In the genomic region with DNA sequence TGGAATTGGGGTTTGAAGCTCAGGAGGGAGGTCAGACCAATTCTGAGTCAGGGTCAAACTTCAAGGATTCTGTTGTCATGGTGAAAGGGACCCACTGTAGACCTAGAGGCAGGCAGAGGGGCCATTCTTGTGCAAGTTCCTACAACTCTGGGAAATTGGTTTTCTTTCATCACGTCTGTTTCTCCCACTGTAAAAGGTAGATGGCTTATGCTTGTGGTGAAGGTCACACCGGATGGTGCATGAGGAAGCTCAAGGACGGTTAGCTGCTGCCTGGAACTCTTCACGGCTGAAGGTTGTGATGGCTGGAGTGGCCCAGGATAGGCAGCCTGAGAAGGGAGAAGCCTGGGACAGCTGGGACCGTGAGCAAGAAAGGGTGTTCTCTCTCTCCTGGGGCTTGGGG, we compare ENCODE assay signal across 24 mouse cellular contexts. TPM values are rescaled to one million over a fixed set of nuclear protein-coding genes. Genes with fewer than 3 reads are reported as not detected.
DNase-seq lines count a peak whose midpoint lies in the region; ATAC-seq lines count a peak whose summit lies in the region.
"Had no signal": no experiment of that assay in that cellular context is flagged by ENCODE, and none has a peak within 500 bp of the region (broad histone marks: within the 10 kb centered on the region; RNA-seq: fewer than 3 reads in every experiment).

No protein-coding gene starts in this region.

- no peak overlapping the region for H3K4me3 ChIP-seq in hindbrain, embryonic 10.5 days
- H3K4me3 ChIP-seq in hindbrain, embryonic 13.5 days, result no peak overlapping the region
- H3K4me3 ChIP-seq: embryonic facial prominence, embryonic 13.5 days; forebrain, embryonic 12.5 days; gastrocnemius, adult 2 months; hindbrain, embryonic 15.5 days had no signal

- WGBS in hindbrain, embryonic 10.5 days, result 88% methylated on average over 5 of the region's 5 CpGs
- WGBS in hindbrain, embryonic 13.5 days, result 80% methylated on average over 5 of the region's 5 CpGs

- DNase-seq in adrenal gland, adult (ENCODE audit: inconsistent age in 2 of 2, low spot score in 1 of 2), result peak; percentile 47 to 65
- DNase-seq in adrenal gland, postnatal 25 days, result no peak
- DNase-seq in hindbrain, embryonic 10.5 days (ENCODE audit: low spot score), result no peak
- DNase-seq in layer of hippocampus, adult 18-20 months (ENCODE audit: low spot score in 2 of 2), result no peak
- DNase-seq in left cerebral cortex, postnatal 25 days (ENCODE audit: low spot score in 2 of 2), result no peak
- DNase-seq: adrenal gland, adult 8-10 months; B cell, adult 2 months; cerebellum, adult 11 months; cerebellum, adult 8-10 months; cerebellum, postnatal 14 days; gastrocnemius, adult 2 months; gastrocnemius, postnatal 25 days; heart, adult 11 months; heart, postnatal 10 days; kidney, adult 2 months had no signal

- H3K9ac ChIP-seq in hindbrain, embryonic 13.5 days, result no peak overlapping the region
- H3K9ac ChIP-seq: embryonic facial prominence, embryonic 13.5 days; forebrain, embryonic 12.5 days; hindbrain, embryonic 15.5 days had no signal

- H3K4me2 ChIP-seq in hindbrain, embryonic 13.5 days, result no peak overlapping the region
- H3K4me2 ChIP-seq: embryonic facial prominence, embryonic 13.5 days; forebrain, embryonic 12.5 days; hindbrain, embryonic 15.5 days had no signal

- intact Hi-C loops in left cerebral cortex, postnatal 25 days (cut with DNase I), result no loop called here

- H3K36me3 ChIP-seq in hindbrain, embryonic 10.5 days, result no peaks in the 10 kb centered on the region
- H3K36me3 ChIP-seq in hindbrain, embryonic 13.5 days, result no peaks in the 10 kb centered on the region
- H3K36me3 ChIP-seq: embryonic facial prominence, embryonic 13.5 days; forebrain, embryonic 12.5 days; hindbrain, embryonic 15.5 days had no signal

- no peak for ATAC-seq in hindbrain, embryonic 13.5 days (ENCODE audit: low FRiP score)
- peak; percentile 77 for ATAC-seq in granulocyte monocyte progenitor cell, adult 5-6 weeks (replicated peaks; ENCODE audit: poor library complexity, severe bottlenecking)
- ATAC-seq: CD4-positive, CD25-positive, alpha-beta regulatory T cell, adult 4 months; forebrain, embryonic 16.5 days; intestine, embryonic 16.5 days had no signal

- H3K27ac ChIP-seq in hindbrain, embryonic 10.5 days, result peak overlapping the region; percentile 9; the same call in 1 of the 2 replicates
- H3K27ac ChIP-seq in hindbrain, embryonic 13.5 days, result no peak overlapping the region
- H3K27ac ChIP-seq: embryonic facial prominence, embryonic 13.5 days; forebrain, embryonic 12.5 days; gastrocnemius, adult 2 months; hindbrain, embryonic 15.5 days had no signal

- no peaks in the 10 kb centered on the region for H3K9me3 ChIP-seq in hindbrain, embryonic 10.5 days
- no peaks in the 10 kb centered on the region for H3K9me3 ChIP-seq in hindbrain, embryonic 13.5 days
- H3K9me3 ChIP-seq: embryonic facial prominence, embryonic 13.5 days; forebrain, embryonic 12.5 days; hindbrain, embryonic 15.5 days had no signal

- peaks cover 50% of the 10 kb centered on the region for H3K4me1 ChIP-seq in hindbrain, embryonic 10.5 days (replicated peaks)
- H3K4me1 ChIP-seq in hindbrain, embryonic 13.5 days (replicated peaks), result peaks cover 9% of the 10 kb centered on the region

- H3K27me3 ChIP-seq in hindbrain, embryonic 10.5 days (ENCODE audit: insufficient read depth, poor library complexity, severe bottlenecking), result no peaks in the 10 kb centered on the region
- H3K27me3 ChIP-seq in hindbrain, embryonic 13.5 days, result no peaks in the 10 kb centered on the region
- H3K27me3 ChIP-seq: embryonic facial prominence, embryonic 13.5 days; forebrain, embryonic 12.5 days; hindbrain, embryonic 15.5 days had no signal

RNA-seq across cellular contexts. Expression of gene Serp2, which starts 38.5 kb away (rescaled TPM):
- total RNA-seq in adrenal gland, postnatal 25 days (2021), result 4.9 and 5.8 TPM in 2 replicates
- polyA plus RNA-seq in hindbrain, embryonic 10.5 days (2016; fragmentation: Nextera tagmentation; extraction: Ambion mirVana), result 26.3 and 43.3 TPM in 2 replicates
- 128 and 133 TPM in 2 replicates for polyA plus RNA-seq in hindbrain, embryonic 13.5 days (2015; fragmentation: Nextera tagmentation; extraction: Ambion mirVana)
- not detected in 2 replicates for total RNA-seq in granulocyte monocyte progenitor cell, adult 5-6 weeks (2014; fragmentation: Nextera tagmentation)
- total RNA-seq in granulocyte monocyte progenitor cell, adult 5-6 weeks (2017), result not detected in 2 replicates
- 100 to 1,000 TPM; 150 to 152 TPM for total RNA-seq in layer of hippocampus, adult 18-20 months (2021)
- 100 to 1,000 TPM; 175 to 186 TPM for total RNA-seq in left cerebral cortex, postnatal 25 days (2021)
- total RNA-seq: hematopoietic stem cell, adult 5-6 weeks had no signal

Comparison
In these comparisons a context has a peak if more than half of its experiments do, and no peak if none do; other contexts are left out.
1. DNase-seq: peak in adrenal gland, adult (2 of 2); none in adrenal gland, postnatal 25 days (single experiment), hindbrain, embryonic 10.5 days (single experiment), layer of hippocampus, adult 18-20 months (0 of 2) and left cerebral cortex, postnatal 25 days (0 of 2).
2. RNA of gene Serp2, which starts 38.5 kb away (total RNA-seq): 175 to 186 TPM in left cerebral cortex, postnatal 25 days and 150 to 152 TPM in layer of hippocampus, adult 18-20 months; 4.9 to 5.8 TPM in adrenal gland, postnatal 25 days and not detected in granulocyte monocyte progenitor cell, adult 5-6 weeks; every median in the first group is over 10 times any median in the second.